Mouse (Mus musculus): ENCODE data around the gene Sdha. TPM values are rescaled to one million over a fixed set of nuclear protein-coding genes. Genes with fewer than 3 reads are reported as not detected.

Gene Sdha
- polyA plus RNA-seq, 1 experiment: 101 TPM

DNA sequence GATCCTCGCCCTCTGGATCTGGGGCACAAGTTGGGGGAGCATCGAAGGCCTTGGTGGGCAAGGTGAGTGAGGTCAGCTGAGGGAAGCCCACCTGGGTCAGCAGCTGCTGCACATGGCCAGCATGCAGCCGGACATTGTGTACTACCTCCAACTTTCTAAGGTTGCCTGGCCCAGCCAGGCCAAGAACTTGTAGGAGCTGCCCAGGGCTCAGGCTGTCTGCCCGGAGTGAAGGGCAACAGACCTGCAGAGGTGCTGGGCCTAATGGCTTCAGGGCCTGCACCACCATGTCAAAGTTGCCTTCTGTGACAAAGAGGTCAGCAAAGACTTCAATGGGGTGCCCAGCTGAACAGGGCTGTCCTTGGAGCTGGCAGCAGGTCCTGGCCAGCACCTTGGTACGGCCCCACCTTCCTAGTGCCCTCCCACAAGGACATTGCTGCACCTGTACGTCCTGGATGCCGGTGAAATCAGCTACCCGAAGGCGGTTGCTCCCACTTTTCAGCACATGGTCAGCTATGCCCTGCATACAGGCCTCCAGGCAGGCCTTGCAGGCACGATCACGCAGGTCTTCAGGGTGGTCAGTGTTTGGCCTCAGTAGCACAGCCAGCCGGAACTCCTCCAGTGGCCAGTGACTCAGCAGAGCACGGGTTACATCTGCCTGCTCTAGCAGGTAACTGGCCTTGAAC, 13.2 kb upstream of the Sdha start:
- Histone ChIP-seq H3K4me1 (ENCODE audit: control insufficient read depth, insufficient read depth, low read length) (0 out of 2 replicates have a peak, but pooled peaks cover 4% of the 10 kb centered on the region), H3K4me3 (replicated peaks; ENCODE audit: extremely low read depth, low read depth, low read length) (no peak overlapping the region)
- TF ChIP-seq POLR2A (IDR thresholded peaks at IDR 0.05; ENCODE audit: borderline replicate concordance, extremely low read depth, low read depth, low read length): no peak
- TF ChIP-seq CTCF (IDR thresholded peaks at IDR 0.05; ENCODE audit: insufficient read depth, low read length): no peak
- 79% methylated on average over 13 of the region's 13 CpGs for WGBS
- DNase-seq: no peak

DNA sequence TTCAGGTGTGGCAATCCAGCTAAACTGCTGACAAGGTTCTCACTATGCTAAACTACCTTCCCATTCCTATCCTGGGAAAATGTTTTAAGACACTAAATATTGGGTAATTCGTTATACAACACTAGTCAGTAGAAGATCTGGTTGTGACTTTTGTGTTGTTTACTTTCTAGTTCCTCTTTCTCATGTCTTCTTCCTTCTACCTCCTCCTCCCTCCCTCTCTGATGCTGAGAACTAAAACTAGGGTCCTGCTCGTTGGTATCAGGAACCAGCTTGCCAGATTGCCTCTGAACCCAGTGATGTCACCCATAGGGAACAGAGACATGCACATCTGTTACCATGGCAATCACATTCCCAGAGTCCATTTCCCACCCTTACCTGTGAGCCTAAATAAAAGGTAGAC, 12.1 kb upstream of the Sdha start:
- 0 out of 2 replicates have a peak, but pooled peaks cover 4% of the 10 kb centered on the region for H3K4me1 ChIP-seq (ENCODE audit: control insufficient read depth, insufficient read depth, low read length)
- no peak for TF ChIP-seq CTCF (IDR thresholded peaks at IDR 0.05; ENCODE audit: insufficient read depth, low read length)
- TF ChIP-seq POLR2A (IDR thresholded peaks at IDR 0.05; ENCODE audit: borderline replicate concordance, extremely low read depth, low read depth, low read length): no peak
- 55% methylated on average over 2 of the region's 2 CpGs for WGBS
- no peak overlapping the region for H3K4me3 ChIP-seq (replicated peaks; ENCODE audit: extremely low read depth, low read depth, low read length)
- no peak for DNase-seq

DNA sequence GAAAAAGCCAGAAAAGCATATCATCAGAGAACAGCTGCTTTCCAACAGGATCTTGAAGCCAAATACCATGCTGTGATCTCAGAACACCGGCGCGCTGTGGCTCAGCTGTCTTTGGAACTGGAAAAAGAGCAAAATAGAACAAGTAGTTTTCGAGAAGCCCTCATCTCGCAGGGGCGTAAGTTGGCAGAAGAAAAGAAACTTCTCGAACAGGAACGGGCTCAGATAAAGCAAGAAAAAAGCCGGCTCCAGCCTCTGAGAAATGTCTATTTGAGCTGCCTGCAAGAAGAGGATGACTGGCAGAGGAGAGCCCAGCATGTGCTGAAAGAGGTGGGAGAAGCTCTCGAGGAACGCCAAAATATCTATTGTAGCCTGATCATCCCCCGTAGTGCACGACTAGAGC, 6.4 kb upstream of the Sdha start:
- TF ChIP-seq CTCF (IDR thresholded peaks at IDR 0.05; ENCODE audit: insufficient read depth, low read length): no peak
- no peak for TF ChIP-seq POLR2A (IDR thresholded peaks at IDR 0.05; ENCODE audit: borderline replicate concordance, extremely low read depth, low read depth, low read length)
- DNase-seq: no peak
- Histone ChIP-seq H3K4me1 (ENCODE audit: control insufficient read depth, insufficient read depth, low read length) (no peaks in the 10 kb centered on the region), H3K4me3 (replicated peaks; ENCODE audit: extremely low read depth, low read depth, low read length) (no peak overlapping the region)
- WGBS: 94% methylated on average over 13 of the region's 13 CpGs

DNA sequence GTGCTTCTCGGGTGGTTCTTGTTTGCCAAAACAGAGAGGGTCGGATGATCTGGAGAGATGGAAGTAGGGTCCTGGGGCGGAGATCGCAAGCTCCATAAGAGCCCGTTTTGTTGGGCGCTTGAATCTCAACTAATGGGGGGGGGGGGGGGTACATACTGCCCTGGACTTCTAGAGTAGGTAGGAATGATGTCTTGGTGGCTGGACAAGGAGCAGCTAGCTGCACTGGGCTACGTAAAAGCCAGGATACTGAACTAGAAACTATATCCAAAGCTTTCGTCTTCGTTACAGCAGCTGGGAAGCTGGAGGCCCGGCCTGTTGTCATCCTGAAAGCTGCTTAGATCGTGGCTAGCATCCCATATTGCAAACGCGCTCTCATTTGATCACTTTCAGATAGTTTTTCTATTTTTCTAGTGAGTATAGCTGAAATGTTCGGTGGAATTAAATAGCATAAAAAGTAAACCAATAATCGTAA, 391 bp upstream of the Sdha start:
- Histone ChIP-seq H3K4me3 (replicated peaks; ENCODE audit: extremely low read depth, low read depth, low read length) (peak overlapping the region; percentile 72), H3K4me1 (ENCODE audit: control insufficient read depth, insufficient read depth, low read length) (peaks cover 5% of the 10 kb centered on the region)
- TF ChIP-seq CTCF (IDR thresholded peaks at IDR 0.05; ENCODE audit: insufficient read depth, low read length): no peak
- TF ChIP-seq POLR2A (IDR thresholded peaks at IDR 0.05; ENCODE audit: borderline replicate concordance, extremely low read depth, low read depth, low read length): no peak
- WGBS: 1% methylated on average over 15 of the region's 15 CpGs
- no peak for DNase-seq

DNA sequence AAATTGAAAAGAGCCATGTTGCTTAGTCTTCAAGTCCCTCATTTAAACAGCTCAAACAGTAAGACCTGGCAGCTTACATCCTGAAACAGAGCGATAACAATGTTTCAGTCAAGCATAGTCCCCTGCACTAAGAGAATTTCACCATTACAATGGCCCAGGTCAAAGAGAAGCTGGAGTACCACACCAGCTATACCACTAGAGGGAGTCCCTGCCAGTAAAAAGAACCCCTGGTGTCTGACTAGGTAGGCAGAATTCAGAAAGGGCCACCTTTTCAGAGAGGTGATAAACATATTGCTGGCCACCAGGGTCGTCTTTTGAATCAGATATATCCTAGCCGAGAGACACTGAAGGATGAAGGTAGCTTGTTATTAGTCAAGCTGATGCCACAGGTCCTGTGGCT, 9.0 kb downstream of the Sdha start:
- 48% methylated on average over 3 of the region's 3 CpGs for WGBS

DNA sequence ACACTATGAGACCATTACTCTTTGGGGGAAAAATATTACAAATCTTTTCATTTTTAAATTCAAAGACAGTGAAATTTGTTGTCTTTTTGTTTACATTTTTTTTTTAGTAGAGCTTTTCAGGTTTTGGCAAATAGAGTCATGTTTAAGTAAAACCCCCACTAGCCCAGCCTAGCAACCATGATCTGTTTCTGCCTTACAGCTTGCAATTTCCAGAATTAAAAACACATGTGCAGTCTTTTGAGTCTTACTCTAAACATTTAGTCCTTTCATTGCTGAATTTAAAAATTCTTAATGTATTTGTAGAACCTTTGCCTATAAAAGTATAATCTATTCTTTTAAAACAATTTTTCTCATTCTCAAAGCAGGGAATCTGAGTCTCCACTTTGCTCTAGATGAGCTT, 20.8 kb downstream of the Sdha start:
- Histone ChIP-seq H3K4me1 (ENCODE audit: control insufficient read depth, insufficient read depth, low read length) (no peaks in the 10 kb centered on the region), H3K4me3 (replicated peaks; ENCODE audit: extremely low read depth, low read depth, low read length) (no peak overlapping the region)
- TF ChIP-seq CTCF (IDR thresholded peaks at IDR 0.05; ENCODE audit: insufficient read depth, low read length): no peak
- TF ChIP-seq POLR2A (IDR thresholded peaks at IDR 0.05; ENCODE audit: borderline replicate concordance, extremely low read depth, low read depth, low read length): no peak
- no peak for DNase-seq

More for the DNA sequence above, 9.0 kb downstream of the Sdha start:
- Histone ChIP-seq H3K4me1 (ENCODE audit: control insufficient read depth, insufficient read depth, low read length) (no peaks in the 10 kb centered on the region), H3K4me3 (replicated peaks; ENCODE audit: extremely low read depth, low read depth, low read length) (no peak overlapping the region)
- peak; percentile 10; the same call in 1 of the 2 replicates for TF ChIP-seq CTCF (IDR thresholded peaks at IDR 0.05; ENCODE audit: insufficient read depth, low read length)
- TF ChIP-seq POLR2A (IDR thresholded peaks at IDR 0.05; ENCODE audit: borderline replicate concordance, extremely low read depth, low read depth, low read length): no peak
- DNase-seq: no peak

DNA sequence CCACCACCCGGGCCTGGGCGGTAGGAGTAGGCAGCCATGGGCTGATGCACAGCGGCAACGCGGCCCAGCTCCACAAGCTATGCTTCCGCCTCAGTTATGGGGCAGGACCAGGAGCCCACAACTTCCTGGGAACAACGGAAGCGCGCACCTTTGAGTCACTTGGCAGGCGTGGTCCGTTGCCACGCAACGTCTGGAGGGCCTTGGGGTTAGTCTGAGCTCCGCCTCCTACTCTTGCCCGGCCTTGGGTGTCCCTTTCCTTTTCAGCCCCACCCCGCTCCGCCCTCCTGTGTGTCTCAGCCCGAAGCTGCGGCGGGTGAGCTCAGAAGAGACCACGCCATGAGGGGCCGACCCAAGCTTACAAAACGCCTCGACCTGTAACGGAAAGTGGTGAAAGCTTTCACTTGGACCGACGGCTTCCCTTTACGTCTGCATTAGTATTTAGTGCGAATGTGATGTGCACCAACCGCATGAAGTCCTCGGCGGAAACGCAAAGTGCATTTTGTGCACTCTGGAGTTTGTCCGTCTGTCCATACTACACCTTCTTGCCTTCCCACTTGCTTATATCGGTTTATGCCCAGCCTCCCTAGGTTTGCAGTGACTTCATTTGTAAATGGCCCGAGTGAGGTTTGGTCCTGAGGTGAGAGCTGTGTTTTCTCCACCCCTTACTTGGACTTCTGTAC, 32.8 kb downstream of the Sdha start, which contains the start of gene Pdcd6:
Gene Pdcd6 (minus strand): TSS at position 411 of the 680 bp plus-strand sequence.
- H3K4me1 ChIP-seq (ENCODE audit: control insufficient read depth, insufficient read depth, low read length): no peaks in the 10 kb centered on the region
- peak; percentile 94 for DNase-seq
- peak within 1 kb of the TSS; percentile 68 for H3K4me3 ChIP-seq (replicated peaks; ENCODE audit: extremely low read depth, low read depth, low read length)
- WGBS: under 1% methylated on average over 36 of the region's 36 CpGs
- TF ChIP-seq POLR2A (IDR thresholded peaks at IDR 0.05; ENCODE audit: borderline replicate concordance, extremely low read depth, low read depth, low read length) (peak; percentile 76; the same call in 1 of the 2 replicates), CTCF (IDR thresholded peaks at IDR 0.05; ENCODE audit: insufficient read depth, low read length) (no peak)

DNA sequence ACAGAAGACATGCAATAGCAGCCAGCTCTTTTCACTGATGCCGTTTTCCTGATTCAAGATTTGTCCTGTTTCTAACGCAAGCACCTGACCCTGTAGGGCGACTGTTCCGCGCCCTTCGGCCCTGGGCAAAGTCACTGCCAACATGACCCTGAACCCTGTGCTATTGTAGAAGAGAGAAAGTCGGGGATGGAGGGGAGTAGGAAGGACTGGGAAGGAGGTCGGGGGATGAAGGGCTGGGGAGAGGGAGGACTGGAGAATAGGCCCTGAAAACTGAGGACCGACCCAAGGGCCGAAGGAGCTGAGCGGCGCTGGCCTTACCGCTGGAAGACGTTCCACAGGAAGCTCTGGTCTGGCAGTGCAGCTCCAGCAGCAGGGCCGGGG, 33.3 kb downstream of the Sdha start:
- no peak for TF ChIP-seq POLR2A (IDR thresholded peaks at IDR 0.05; ENCODE audit: borderline replicate concordance, extremely low read depth, low read depth, low read length)
- no peak for TF ChIP-seq CTCF (IDR thresholded peaks at IDR 0.05; ENCODE audit: insufficient read depth, low read length)
- WGBS: 3% methylated on average over 15 of the region's 15 CpGs
- no peaks in the 10 kb centered on the region for H3K4me1 ChIP-seq (ENCODE audit: control insufficient read depth, insufficient read depth, low read length)
- H3K4me3 ChIP-seq (replicated peaks; ENCODE audit: extremely low read depth, low read depth, low read length): peak overlapping the region; percentile 68
- no peak for DNase-seq

DNA sequence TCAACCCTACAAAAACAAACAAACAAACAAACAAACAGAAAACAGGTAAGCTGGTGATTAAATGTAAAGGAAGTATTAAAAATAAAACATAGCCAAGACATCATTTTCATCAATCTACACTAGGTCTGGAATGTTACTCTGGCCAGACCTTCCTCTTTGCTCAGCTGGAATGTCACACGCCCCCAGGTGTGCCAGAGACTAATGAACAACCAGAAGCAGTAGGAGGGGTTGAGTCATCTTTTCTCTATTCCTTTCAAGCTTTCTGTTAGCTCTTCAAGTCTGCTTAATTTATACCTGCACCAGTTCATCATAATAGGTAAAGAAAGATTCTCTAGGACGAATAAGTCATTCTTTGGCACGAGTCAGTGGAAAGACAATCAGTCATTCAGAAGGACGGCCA, 33.7 kb downstream of the Sdha start:
- WGBS: 16% methylated on average over 4 of the region's 4 CpGs
- Histone ChIP-seq H3K4me1 (ENCODE audit: control insufficient read depth, insufficient read depth, low read length) (no peaks in the 10 kb centered on the region), H3K4me3 (replicated peaks; ENCODE audit: extremely low read depth, low read depth, low read length) (peak overlapping the region; percentile 68)
- TF ChIP-seq POLR2A (IDR thresholded peaks at IDR 0.05; ENCODE audit: borderline replicate concordance, extremely low read depth, low read depth, low read length): no peak
- no peak for TF ChIP-seq CTCF (IDR thresholded peaks at IDR 0.05; ENCODE audit: insufficient read depth, low read length)
- no peak for DNase-seq
